Mouse (Mus musculus) limb, embryonic 14.5 days (tissue): ENCODE data around the gene Suco. TPM values are rescaled to one million over a fixed set of nuclear protein-coding genes. Genes with fewer than 3 reads are reported as not detected.

Experiments used
- ATAC-seq: fragments of 200-750 bp; cut with Nextera tagmentation; 2 replicates; pipeline ENCODE4 v1.8.0; 2017; ENCODE audit warnings: low read depth, moderate number of reproducible peaks, moderate TSS enrichment; ENCODE audit not compliant: low FRiP score
- DNase-seq: peaks from one replicate; pipeline ENCODE4 v3.0.0-alpha.2; 2015; ENCODE audit warnings: low spot score
- H3K27ac ChIP-seq: fragments of 300-500 bp; sonication (generic); replicated peaks from 2 replicates; pipeline ENCODE4 v1.5.1; 2014; ENCODE audit warnings: low read depth, mild to moderate bottlenecking, low read length, moderate library complexity, mixed read lengths
- H3K27me3 ChIP-seq: fragments of 300-500 bp; sonication (generic); 2 replicates; pipeline ENCODE4 v1.6.1; 2014; ENCODE audit warnings: low read length, mixed read lengths; ENCODE audit not compliant: control insufficient read depth, insufficient read depth
- H3K36me3 ChIP-seq: fragments of 300-500 bp; sonication (generic); 2 replicates; pipeline ENCODE4 v1.6.1; 2014; ENCODE audit warnings: mild to moderate bottlenecking, low read length, moderate library complexity, mixed read lengths; ENCODE audit not compliant: control insufficient read depth, insufficient read depth
- H3K4me1 ChIP-seq: fragments of 300-500 bp; sonication (generic); 2 replicates; pipeline ENCODE4 v1.6.1; 2014; ENCODE audit warnings: antibody characterized with exemption, low read length, mixed read lengths; ENCODE audit not compliant: control insufficient read depth, insufficient read depth
- H3K4me2 ChIP-seq: fragments of 300-500 bp; sonication (generic); replicated peaks from 2 replicates; pipeline ENCODE4 v1.6.1; 2014; ENCODE audit warnings: low read depth, mild to moderate bottlenecking, low read length, moderate library complexity; ENCODE audit not compliant: severe bottlenecking
- H3K4me3 ChIP-seq: fragments of 300-500 bp; sonication (generic); replicated peaks from 2 replicates; pipeline ENCODE4 v1.5.1; 2014; ENCODE audit warnings: low read length
- H3K9ac ChIP-seq: fragments of 300-500 bp; sonication (generic); 2 replicates; pipeline ENCODE4 v1.6.1; 2014; ENCODE audit warnings: mild to moderate bottlenecking, low read depth, low read length, moderate library complexity; ENCODE audit not compliant: severe bottlenecking
- H3K9me3 ChIP-seq: fragments of 300-500 bp; sonication (generic); 2 replicates; pipeline ENCODE4 v1.6.1; 2016; ENCODE audit warnings: low read length; ENCODE audit not compliant: control insufficient read depth
- POLR2A ChIP-seq: fragments of 200-500 bp; IDR thresholded peaks from 2 replicates; pipeline ENCODE4 v1.8.0; 2012; ENCODE audit warnings: inconsistent platforms, mild to moderate bottlenecking, moderate library complexity, borderline replicate concordance; ENCODE audit not compliant: insufficient read depth, insufficient read length; ENCODE audit errors: extremely low read depth
- WGBS: fragments of 180-500 bp; shearing (Covaris S2); extraction: QIAGEN DNeasy Blood & Tissue Kit; methylation state at CpG from one replicate; pipeline ENCODE4 v1.1.7; 2014; 5-methylcytosine and 5-hydroxymethylcytosine counted together
- polyA plus RNA-seq, 2 experiments: library from polyadenylated mRNA; depleted of rRNA in 1 of 2; stranded (reverse) in 1 of 2; unstranded in 1 of 2; fragments of >200 nt; fragmentation: Nextera tagmentation in 1 of 2; extraction: Ambion mirVana in 1 of 2; gene quantifications; 2 replicates each; pipeline versions ENCODE4 v1.2.1 to v1.2.3; 2012 to 2014

The Suco gene
- polyA plus RNA-seq, 2 experiments: 25.2 to 32.5 TPM

DNA sequence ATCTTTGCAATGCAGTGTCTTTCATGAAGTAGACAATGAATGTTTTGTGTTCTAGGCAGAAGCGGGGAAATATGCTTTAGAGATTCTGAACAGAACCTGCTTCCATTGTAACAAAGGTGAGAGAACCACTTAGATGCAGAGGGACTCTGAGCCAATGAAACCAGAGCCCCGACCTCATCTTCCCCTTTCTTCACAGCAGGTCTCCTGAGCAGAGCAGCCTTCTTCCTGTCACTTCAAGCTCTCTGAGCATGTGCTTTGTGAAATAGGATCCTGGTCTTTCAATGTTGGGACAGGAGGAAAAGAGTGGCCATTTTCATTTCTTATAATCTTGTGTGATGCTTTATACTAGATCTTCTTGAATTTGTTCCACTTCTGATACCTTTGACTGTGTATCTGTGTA is 23.6 kb upstream of the Suco start:
- 62% methylated on average over 2 of the region's 2 CpGs for WGBS
- H3K36me3 ChIP-seq: no peaks in the 10 kb centered on the region

DNA sequence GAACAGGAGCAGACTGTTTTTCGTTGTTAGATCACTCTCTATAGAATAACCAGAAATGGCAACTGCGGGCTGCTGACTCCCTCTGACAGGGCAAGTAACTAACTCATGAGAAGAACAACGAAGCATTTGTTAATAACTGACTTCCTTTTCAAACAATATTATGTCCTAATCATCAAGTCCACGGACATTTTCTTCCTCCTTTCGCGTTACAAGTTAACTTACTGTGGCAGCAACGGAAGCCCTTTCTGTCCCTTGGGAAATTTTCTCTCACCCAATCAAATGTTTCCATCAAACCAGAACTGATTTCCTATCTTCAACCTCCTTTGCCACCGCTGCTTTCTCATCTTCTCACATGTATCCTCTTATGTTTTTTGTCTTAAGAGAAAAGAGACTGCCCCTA is 20.8 kb upstream of the Suco start:
- no peak overlapping the region for H3K4me3 ChIP-seq
- TF ChIP-seq POLR2A: no peak
- no peak overlapping the region for H3K9ac ChIP-seq
- DNase-seq (no peak), ATAC-seq (no peak)
- no peaks in the 10 kb centered on the region for H3K9me3 ChIP-seq
- no peaks in the 10 kb centered on the region for H3K36me3 ChIP-seq
- H3K27ac ChIP-seq: no peak overlapping the region
- H3K4me1 ChIP-seq: no peaks in the 10 kb centered on the region
- no peaks in the 10 kb centered on the region for H3K27me3 ChIP-seq
- H3K4me2 ChIP-seq: no peak overlapping the region
- 81% methylated on average over 8 of the region's 8 CpGs for WGBS

More for the DNA sequence above, 23.6 kb upstream of the Suco start:
- Histone ChIP-seq H3K4me1 (no peaks in the 10 kb centered on the region), H3K27me3 (no peaks in the 10 kb centered on the region), H3K4me2 (no peak overlapping the region), H3K9me3 (no peaks in the 10 kb centered on the region), H3K4me3 (no peak overlapping the region), H3K9ac (no peak overlapping the region), H3K27ac (no peak overlapping the region)
- ATAC-seq (no peak), DNase-seq (no peak)
- no peak for TF ChIP-seq POLR2A

DNA sequence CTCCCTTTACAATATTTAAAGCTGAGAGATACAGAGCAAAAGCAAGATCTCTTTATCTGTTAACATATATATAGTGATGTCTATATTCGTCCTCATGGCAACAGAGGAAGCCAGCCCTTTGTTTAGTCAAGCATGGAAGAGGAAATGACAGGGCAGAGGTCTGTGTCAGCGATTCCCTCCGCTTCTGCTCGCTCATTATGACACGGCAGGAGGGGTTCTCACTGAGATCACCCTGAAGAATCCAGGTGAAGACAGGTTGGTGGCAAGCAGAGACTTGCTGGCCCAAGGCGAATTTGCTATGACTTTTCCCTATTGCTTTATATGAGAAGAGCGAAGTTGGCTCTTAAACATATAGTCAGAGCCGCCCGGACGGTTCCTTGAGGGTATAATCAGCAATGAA is 19.6 kb upstream of the Suco start:
- DNase-seq (peak; percentile 5), ATAC-seq (no peak)
- no peak for TF ChIP-seq POLR2A
- no peaks in the 10 kb centered on the region for H3K36me3 ChIP-seq
- no peak overlapping the region for H3K27ac ChIP-seq
- H3K4me2 ChIP-seq: no peak overlapping the region
- H3K9me3 ChIP-seq: no peaks in the 10 kb centered on the region
- H3K9ac ChIP-seq: no peak overlapping the region
- H3K4me3 ChIP-seq: no peak overlapping the region
- H3K4me1 ChIP-seq: no peaks in the 10 kb centered on the region
- 60% methylated on average over 10 of the region's 10 CpGs for WGBS
- H3K27me3 ChIP-seq: no peaks in the 10 kb centered on the region

DNA sequence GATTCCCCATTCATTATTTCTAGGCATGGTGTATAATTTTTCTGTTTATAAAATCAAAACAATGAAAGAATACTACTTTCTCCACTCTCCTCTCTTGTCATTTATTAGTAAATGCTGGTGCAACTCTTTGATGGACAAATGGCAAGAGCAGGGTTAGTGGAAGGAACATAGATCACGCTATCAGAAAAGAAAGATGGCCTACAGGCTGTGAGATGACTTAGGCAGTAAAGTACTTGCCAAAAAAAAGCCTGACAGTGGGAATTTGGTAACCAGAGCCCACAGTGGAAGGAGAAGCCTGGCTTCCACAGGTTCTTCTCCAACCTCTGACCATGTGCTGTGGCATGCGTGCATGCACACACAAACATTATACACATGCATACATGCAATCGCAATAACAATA is 18.5 kb upstream of the Suco start:
- Histone ChIP-seq H3K27me3 (no peaks in the 10 kb centered on the region), H3K4me3 (no peak overlapping the region), H3K36me3 (no peaks in the 10 kb centered on the region), H3K9me3 (no peaks in the 10 kb centered on the region), H3K27ac (no peak overlapping the region), H3K4me1 (no peaks in the 10 kb centered on the region), H3K9ac (no peak overlapping the region), H3K4me2 (no peak overlapping the region)
- no peak for TF ChIP-seq POLR2A
- WGBS: 91% methylated on average over 3 of the region's 3 CpGs
- no peak for DNase-seq
- no peak for ATAC-seq

DNA sequence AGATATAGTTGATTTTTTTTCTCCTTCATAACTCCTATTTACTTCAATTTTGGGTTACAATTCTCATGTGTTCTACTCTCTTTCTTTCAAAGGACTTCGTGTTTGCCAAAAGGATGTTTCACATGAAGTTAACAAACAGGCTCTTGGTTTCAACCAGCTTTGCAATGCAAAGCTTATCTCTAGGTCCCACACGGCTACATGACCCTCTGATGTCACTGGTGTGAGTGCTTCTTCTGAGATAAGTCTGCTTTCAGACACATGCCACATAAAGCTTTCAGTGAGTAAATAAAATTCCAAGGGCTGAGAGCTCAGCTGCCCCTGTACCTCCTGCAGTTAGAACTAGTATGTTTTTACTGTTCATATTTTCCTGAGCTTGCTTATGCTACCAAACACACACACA is 18.1 kb upstream of the Suco start:
- DNase-seq (no peak), ATAC-seq (no peak)
- H3K27ac ChIP-seq: no peak overlapping the region
- no peak for TF ChIP-seq POLR2A
- no peak overlapping the region for H3K4me2 ChIP-seq
- no peaks in the 10 kb centered on the region for H3K27me3 ChIP-seq
- H3K9ac ChIP-seq: no peak overlapping the region
- no peak overlapping the region for H3K4me3 ChIP-seq
- no peaks in the 10 kb centered on the region for H3K4me1 ChIP-seq
- 70% methylated on average over 2 of the region's 2 CpGs for WGBS
- no peaks in the 10 kb centered on the region for H3K9me3 ChIP-seq
- no peaks in the 10 kb centered on the region for H3K36me3 ChIP-seq

DNA sequence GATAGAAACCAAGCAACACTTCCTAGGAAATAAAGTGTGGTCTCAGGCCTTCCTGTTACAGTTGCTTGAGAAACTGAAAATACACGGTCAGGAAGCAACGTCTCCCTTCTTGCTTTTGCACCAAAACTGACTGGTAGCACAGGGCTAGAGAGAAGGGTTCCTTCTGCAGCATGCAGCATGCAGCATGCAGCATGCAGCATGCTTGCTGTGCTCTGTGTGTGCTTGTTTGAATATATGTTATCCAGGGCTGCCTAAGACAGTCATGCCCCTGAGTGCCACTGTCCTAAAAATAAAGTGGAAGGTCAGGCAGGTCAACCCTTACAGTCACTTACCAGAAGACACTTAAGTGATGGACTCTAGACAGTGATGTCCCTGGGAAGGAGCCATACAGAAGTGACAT is 17.6 kb upstream of the Suco start:
- TF ChIP-seq POLR2A: no peak
- no peak overlapping the region for H3K4me3 ChIP-seq
- no peak overlapping the region for H3K27ac ChIP-seq
- WGBS: 78% methylated on average over 2 of the region's 2 CpGs
- no peaks in the 10 kb centered on the region for H3K4me1 ChIP-seq
- ATAC-seq (no peak), DNase-seq (no peak)
- no peak overlapping the region for H3K4me2 ChIP-seq
- H3K36me3 ChIP-seq: no peaks in the 10 kb centered on the region
- H3K27me3 ChIP-seq: no peaks in the 10 kb centered on the region
- no peak overlapping the region for H3K9ac ChIP-seq
- no peaks in the 10 kb centered on the region for H3K9me3 ChIP-seq
